Mouse (Mus musculus): ENCODE measurements around the gene Tal1.

Gene Tal1

DNA sequence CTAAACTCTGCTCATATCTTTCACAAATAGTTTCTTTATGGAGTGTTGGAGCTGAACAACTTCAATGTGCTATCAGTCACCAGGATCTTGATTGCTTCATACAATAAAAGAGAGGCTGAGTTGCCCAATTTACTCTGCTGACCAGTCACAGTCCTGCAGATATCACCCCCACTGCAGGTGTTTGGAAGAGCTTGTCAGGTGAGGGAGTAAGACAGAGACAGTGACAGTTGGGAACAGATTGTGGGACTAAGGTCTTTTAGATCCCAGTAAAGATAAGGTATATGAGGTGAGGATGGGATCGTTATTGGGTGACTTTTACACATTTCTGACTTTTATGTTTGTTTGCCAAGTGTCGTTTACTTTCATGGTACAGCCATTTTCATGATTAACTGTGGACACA, 54.9 kb downstream of the Tal1 start:
- DNase-seq (ENCODE audit: low spot score in 2 of 2): no peak

DNA sequence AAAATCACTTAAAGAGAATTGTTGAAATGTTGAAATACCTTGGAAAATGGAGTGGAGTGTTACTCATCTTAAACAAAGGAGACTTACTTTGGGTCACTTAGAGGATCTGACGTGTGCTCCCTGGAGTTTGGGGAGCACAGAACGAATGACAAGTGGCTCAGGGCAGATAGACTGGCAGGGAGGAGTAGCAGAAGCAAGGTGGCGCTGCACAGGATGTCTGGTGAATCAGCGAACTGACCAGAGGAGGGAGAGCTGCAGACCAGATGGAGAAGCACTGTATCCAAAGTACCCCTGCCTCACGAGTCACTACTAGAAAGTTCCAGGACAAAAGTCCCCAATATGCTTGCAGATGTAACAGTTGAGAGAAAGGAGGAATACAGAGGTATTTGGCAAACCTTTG, 57.0 kb downstream of the Tal1 start:
- DNase-seq (ENCODE audit: low spot score in 2 of 2): no peak

DNA sequence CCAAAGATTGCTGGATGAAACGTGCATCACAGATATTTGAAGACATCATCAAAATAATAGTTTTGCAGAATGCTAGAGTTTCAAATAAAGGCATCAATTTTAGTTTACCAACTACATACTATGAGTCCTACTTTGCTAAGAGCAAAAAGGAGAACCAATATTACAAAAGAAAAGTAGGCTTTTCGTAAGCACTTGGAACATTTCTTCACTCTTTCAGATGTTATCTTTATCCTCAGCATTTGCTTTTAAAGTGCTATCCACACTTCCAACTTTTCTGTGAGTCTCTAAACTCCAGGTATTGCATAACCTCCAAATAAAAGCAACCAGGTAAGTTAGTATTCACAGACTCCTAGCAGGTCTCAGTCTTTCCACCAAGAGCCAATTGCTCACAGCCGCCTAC, 63.4 kb downstream of the Tal1 start:
- DNase-seq (ENCODE audit: low spot score in 2 of 2): no peak

DNA sequence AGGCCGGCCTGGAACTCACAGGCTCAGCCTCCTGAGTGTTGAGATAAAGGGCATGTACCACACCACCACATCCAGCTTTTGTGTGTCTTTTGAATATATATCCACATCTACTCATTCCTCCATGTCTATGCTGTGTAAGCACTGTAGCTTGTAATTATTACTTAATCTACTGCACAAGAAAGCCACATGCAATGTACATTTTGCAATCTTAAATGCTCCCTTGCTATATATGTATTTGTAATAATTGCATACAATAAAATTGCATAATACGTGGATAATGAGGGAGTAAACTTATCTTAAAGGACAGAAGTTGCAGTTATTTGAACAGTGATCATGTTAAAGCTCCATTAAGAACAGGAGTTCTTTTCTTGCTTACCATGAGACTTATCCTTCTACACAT, 64.9 kb downstream of the Tal1 start:
- DNase-seq (ENCODE audit: low spot score in 2 of 2): no peak

Measured in natural killer cell, adult 2 months (primary cell).